Mouse (Mus musculus) liver, embryonic 16.5 days (tissue): ENCODE data around the gene Tssk3. TPM values are rescaled to one million over a fixed set of nuclear protein-coding genes. Genes with fewer than 3 reads are reported as not detected.
A peak's percentile ranks its signal among the peaks of the same experiment; 100 is the strongest.

Experiments
- ATAC-seq: fragments of 200-750 bp; cut with Nextera tagmentation; 2 replicates; pipeline ENCODE4 v1.8.0; 2017; ENCODE audit warnings: low read depth, mild to moderate bottlenecking, moderate number of reproducible peaks, moderate library complexity
- H3K27ac ChIP-seq: fragments of 300-500 bp; sonication (generic); 2 replicates; pipeline ENCODE4 v1.5.1; 2014; ENCODE audit warnings: mild to moderate bottlenecking, low read length
- H3K27me3 ChIP-seq: fragments of 300-500 bp; sonication (generic); 2 replicates; pipeline ENCODE4 v1.6.1; 2014; ENCODE audit warnings: low read depth, low read length, mixed read lengths; ENCODE audit not compliant: control insufficient read depth, insufficient read depth
- H3K36me3 ChIP-seq: fragments of 300-500 bp; sonication (generic); 2 replicates; pipeline ENCODE4 v1.6.1; 2014; ENCODE audit warnings: mild to moderate bottlenecking; ENCODE audit not compliant: control insufficient read depth, insufficient read depth
- H3K4me1 ChIP-seq: fragments of 300-500 bp; sonication (generic); 2 replicates; pipeline ENCODE4 v1.6.1; 2014; ENCODE audit warnings: low read depth, low read length, mixed read lengths; ENCODE audit not compliant: control insufficient read depth
- H3K4me2 ChIP-seq: fragments of 300-500 bp; sonication (generic); 2 replicates; pipeline ENCODE4 v1.6.1; 2014; ENCODE audit warnings: low read depth, low read length, mixed read lengths
- H3K4me3 ChIP-seq: fragments of 300-500 bp; sonication (generic); 2 replicates; pipeline ENCODE4 v1.5.1; 2014; ENCODE audit warnings: low read depth, mild to moderate bottlenecking, low read length
- H3K9ac ChIP-seq: fragments of 300-500 bp; sonication (generic); 2 replicates; pipeline ENCODE4 v1.6.1; 2014; ENCODE audit warnings: low read depth, low read length
- H3K9me3 ChIP-seq: fragments of 300-500 bp; sonication (generic); replicated peaks from 2 replicates; pipeline ENCODE4 v1.6.1; 2016; ENCODE audit warnings: low read length; ENCODE audit not compliant: control insufficient read depth
- WGBS: fragments of 180-500 bp; shearing (Covaris S2); extraction: QIAGEN DNeasy Blood & Tissue Kit; methylation state at CpG from one replicate; pipeline ENCODE4 v1.1.7; 2014; ENCODE audit not compliant: insufficient replicate concordance; 5-methylcytosine and 5-hydroxymethylcytosine counted together
- polyA plus RNA-seq: library from polyadenylated mRNA; unstranded; fragments of >200 nt; fragmentation: Nextera tagmentation; extraction: Ambion mirVana; gene quantifications from 2 replicates; pipeline ENCODE4 v1.2.1, GENCODE M21; 2015

The Tssk3 gene
- polyA plus RNA-seq, 1 experiment from 2014 or later = 0.13 TPM

DNA sequence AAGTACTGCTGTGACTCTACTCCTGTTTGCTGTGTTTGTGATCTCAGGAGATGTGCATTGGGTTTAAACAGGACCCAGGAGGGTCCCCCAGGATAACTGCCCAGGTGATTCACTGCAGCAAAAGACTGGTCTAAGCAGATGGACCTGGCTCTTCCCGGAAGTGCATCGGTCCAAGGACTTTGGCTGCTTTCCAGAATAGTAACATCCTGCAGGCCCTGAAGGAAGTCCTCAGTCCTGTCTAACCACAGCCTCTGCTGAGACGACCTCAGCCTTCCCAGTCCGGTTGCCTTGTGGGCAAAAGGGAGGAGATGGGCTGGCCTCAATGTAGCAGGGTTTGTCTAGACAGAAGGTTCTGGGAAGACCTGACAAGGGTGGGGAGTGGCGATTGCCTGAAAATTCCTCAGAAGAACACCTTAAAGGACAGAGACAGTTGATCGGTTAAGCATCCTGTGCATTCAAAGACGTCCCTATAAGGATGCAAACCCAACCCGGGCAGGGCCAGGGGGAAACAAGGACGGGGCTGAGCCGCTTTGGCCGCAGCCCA, 12.2 kb upstream of the Tssk3 start:
- H3K9ac ChIP-seq = no peak overlapping the region
- no peaks in the 10 kb centered on the region for H3K36me3 ChIP-seq
- H3K4me2 ChIP-seq = no peak overlapping the region
- no peak for ATAC-seq
- WGBS = 43% methylated on average over 11 of the region's 11 CpGs
- H3K27ac ChIP-seq = no peak overlapping the region
- H3K9me3 ChIP-seq = no peaks in the 10 kb centered on the region
- H3K4me3 ChIP-seq = no peak overlapping the region
- H3K4me1 ChIP-seq = peaks cover 11% of the 10 kb centered on the region
- H3K27me3 ChIP-seq = no peaks in the 10 kb centered on the region

DNA sequence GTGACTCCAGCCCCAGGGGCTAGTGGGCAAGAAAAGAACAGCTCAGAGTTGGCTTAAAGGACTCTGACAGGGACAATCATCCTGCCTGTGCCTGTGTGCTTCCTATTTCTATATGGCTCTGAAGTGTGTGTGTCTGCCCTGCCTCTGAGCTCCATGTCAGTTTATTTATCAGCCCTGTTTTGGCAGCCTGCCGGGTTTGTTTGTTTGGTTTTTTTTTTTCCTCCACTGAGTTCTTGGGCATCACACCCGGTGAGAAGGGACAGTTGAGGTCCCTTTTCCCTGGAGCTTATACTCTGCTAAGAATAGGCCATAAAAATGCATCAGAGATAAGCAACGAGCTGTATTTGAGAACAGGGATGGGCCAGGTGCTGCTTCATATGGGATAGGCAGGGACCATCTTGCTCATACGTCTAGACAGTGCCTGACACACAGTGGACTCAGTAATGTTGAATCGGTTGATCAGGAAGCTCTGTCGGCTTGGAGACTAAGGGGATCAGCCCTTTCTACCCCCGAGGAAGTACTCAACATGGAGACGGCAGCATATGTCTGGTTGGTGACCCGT, 11.6 kb upstream of the Tssk3 start:
- no peaks in the 10 kb centered on the region for H3K27me3 ChIP-seq
- WGBS = 26% methylated on average over 9 of the region's 9 CpGs
- peaks cover 11% of the 10 kb centered on the region for H3K4me1 ChIP-seq
- H3K4me2 ChIP-seq = no peak overlapping the region
- H3K9ac ChIP-seq = no peak overlapping the region
- no peaks in the 10 kb centered on the region for H3K9me3 ChIP-seq
- H3K36me3 ChIP-seq = no peaks in the 10 kb centered on the region
- H3K4me3 ChIP-seq = no peak overlapping the region
- no peak overlapping the region for H3K27ac ChIP-seq
- ATAC-seq = no peak

DNA sequence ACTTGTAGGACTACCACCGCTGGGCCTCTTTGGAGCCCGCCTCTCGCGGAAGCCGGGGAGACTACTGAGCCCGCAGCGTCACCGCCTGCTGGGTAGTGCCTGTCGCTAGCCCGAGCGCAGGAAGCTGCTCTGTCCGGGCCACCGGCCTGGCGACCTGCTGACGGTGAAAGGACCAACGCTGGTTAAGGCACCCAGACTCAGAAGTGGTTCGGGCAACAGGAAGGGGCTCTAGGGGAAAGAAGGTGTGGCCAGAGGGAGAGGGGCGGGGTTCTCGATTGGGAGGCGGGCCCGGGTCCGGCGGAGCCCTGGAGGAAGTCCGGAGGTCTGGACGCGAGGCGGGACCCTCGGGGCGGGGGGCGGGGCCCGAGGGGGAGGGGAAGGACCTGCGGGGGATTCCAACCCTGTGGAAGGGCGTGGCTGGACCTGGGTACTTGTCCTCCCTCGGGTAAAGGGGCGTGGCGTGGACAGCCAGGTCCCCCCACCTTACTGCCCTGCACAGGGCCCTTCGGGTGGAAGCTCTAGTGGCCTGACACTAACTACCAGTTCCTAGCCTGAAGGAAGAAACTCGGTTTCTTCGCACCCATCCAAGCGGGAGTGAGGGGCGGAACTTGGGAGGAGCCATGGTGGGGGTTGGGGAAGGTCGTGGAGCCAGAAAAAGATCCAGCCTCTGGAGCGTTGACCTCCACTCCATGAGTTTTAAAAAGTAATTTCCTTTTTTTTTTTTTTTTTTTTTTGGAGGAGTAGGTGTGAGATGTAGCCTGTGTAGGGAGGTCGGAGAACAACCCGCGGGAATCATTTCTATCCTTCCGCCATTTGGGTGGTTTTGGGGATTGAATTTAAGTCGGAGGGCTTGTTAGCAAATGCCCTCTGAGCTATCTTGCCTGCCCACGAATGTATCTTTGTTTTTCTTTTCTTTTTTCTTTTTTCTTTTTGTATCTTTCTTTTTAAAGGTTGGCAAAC, 10.1 kb upstream of the Tssk3 start:
- Histone ChIP-seq H3K4me3 (peak overlapping the region; percentile 65), H3K9me3 (no peaks in the 10 kb centered on the region), H3K36me3 (no peaks in the 10 kb centered on the region), H3K9ac (peak overlapping the region; percentile 66), H3K4me2 (peak overlapping the region; percentile 87), H3K4me1 (peaks cover 11% of the 10 kb centered on the region), H3K27me3 (no peaks in the 10 kb centered on the region), H3K27ac (peak overlapping the region; percentile 81)
- 2% methylated on average over 49 of the region's 49 CpGs for WGBS
- peak; percentile 80 for ATAC-seq

DNA sequence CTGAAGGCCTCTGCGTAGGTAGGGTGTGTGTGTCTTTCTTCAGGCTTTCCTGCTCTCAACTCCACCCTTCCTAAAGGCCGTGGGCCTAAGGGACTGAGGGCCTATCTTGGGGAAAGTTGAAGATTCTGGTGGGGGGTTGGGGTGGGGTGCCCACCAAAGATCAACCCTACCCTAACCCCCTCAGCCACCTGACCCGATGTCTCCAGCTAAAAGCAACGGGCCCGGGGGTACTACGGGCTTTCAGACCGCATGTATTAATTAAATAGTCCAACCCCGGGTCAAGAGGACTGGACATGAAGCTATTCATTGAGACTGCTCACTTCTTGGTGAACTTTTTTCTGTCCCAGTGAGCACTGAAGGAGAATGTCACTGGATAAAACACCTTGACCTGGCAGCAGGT, 9.2 kb upstream of the Tssk3 start:
- H3K9me3 ChIP-seq = no peaks in the 10 kb centered on the region
- no peaks in the 10 kb centered on the region for H3K36me3 ChIP-seq
- 77% methylated on average over 8 of the region's 8 CpGs for WGBS
- no peaks in the 10 kb centered on the region for H3K27me3 ChIP-seq
- peak overlapping the region; percentile 81 for H3K27ac ChIP-seq
- no peak for ATAC-seq
- peaks cover 14% of the 10 kb centered on the region for H3K4me1 ChIP-seq
- no peak overlapping the region for H3K9ac ChIP-seq
- H3K4me2 ChIP-seq = peak overlapping the region; percentile 87
- peak overlapping the region; percentile 65 for H3K4me3 ChIP-seq

DNA sequence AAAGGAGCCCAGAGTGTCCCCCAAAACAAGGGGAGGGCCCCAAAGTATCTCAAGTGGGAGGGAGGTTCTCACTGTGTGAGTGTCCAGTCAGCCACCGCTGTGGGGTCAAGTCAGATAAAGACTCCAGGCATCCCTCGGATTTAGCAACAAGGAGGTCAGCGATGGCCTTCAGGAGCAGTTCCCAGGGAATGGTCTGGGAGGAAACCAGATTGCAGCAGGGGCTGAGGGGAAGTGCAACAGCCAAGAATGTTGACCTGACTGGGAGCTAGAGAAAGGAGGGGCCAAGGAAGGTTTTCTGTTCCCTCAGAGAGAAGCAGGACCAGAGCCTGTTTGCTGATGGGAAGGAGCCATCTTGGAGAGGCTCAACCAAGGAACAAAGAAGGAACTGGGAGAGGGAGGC, 8.1 kb upstream of the Tssk3 start:
- H3K9me3 ChIP-seq = no peaks in the 10 kb centered on the region
- peaks cover 14% of the 10 kb centered on the region for H3K4me1 ChIP-seq
- 62% methylated on average over 3 of the region's 3 CpGs for WGBS
- no peaks in the 10 kb centered on the region for H3K36me3 ChIP-seq
- H3K27me3 ChIP-seq = no peaks in the 10 kb centered on the region
- no peak overlapping the region for H3K4me3 ChIP-seq
- no peak overlapping the region for H3K4me2 ChIP-seq
- H3K27ac ChIP-seq = peak overlapping the region; percentile 34; the same call in 1 of the 2 replicates
- no peak overlapping the region for H3K9ac ChIP-seq
- ATAC-seq = 0 out of 2 replicates have a peak, but pooled peaks have one; percentile 3

DNA sequence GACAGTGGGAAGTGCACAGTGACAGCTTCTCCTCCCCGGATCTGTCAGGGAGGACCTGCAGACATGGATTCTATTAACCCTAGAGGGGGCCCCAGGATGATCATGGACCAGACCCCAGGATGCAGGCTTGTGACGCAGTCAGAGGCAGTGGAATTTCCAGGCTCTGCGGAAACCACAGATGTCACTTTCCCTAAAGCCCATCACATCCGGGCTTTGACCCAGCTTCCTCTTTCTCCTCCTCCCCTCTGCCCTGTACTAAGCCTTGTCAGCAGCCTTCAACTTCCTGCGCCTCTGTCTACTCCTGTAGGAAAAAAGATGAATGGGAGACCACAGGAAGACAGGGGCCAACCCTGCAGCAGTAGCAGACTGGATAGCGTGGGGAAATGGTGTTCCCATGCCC, 5.8 kb upstream of the Tssk3 start:
- Histone ChIP-seq H3K4me1 (peaks cover 15% of the 10 kb centered on the region), H3K36me3 (no peaks in the 10 kb centered on the region), H3K4me3 (no peak overlapping the region), H3K9ac (no peak overlapping the region), H3K9me3 (no peaks in the 10 kb centered on the region), H3K4me2 (no peak overlapping the region), H3K27me3 (peaks cover 14% of the 10 kb centered on the region), H3K27ac (no peak overlapping the region)
- WGBS = 11% methylated on average over 6 of the region's 6 CpGs
- ATAC-seq = peak; percentile 20

DNA sequence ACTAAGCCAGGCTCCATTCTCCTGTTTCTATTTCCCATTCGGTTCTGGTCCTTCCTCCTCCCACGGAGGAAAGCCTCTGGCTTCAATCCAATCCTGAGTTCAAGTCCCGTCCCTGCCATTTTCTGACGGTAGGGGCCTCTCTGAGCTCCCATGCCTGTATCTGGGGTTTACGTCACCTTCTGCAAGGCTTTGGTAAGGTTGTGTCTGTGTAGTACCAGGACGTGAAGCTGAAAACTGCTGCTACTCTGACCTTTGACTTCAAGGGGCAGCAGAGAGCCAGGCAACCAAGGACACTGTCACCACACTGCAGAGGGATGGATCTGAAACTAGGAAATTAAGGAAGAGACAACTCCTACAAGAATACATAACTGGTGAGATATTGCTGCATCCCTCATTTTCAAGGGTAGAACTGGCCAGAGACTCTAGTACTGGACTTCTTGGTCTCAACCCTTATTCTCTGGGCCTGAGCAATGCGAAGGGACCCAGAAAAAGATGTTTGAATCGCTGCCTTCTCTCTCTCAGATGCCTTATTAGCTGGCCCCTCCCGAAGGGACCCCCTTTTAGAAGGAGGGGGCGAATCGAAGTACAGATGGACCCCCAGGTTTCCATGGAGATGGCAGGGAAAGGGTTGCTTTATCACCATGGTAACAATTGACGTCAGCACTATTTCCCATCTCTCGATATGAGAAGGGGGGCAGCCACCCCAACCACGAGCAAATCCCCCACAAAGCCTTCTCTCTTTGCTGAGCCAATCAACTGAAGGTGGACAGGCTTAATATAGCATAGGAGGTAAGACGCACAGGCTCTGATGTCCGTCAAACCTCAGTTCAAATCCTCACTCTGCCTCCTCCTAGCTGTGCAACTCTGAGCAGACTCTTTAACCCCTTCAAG, 5.1 kb upstream of the Tssk3 start:
- Histone ChIP-seq H3K27ac (no peak overlapping the region), H3K9me3 (no peaks in the 10 kb centered on the region), H3K36me3 (no peaks in the 10 kb centered on the region), H3K4me1 (peaks cover 19% of the 10 kb centered on the region), H3K9ac (no peak overlapping the region), H3K4me3 (no peak overlapping the region), H3K27me3 (peaks cover 21% of the 10 kb centered on the region), H3K4me2 (no peak overlapping the region)
- 17% methylated on average over 16 of the region's 16 CpGs for WGBS
- ATAC-seq = no peak

DNA sequence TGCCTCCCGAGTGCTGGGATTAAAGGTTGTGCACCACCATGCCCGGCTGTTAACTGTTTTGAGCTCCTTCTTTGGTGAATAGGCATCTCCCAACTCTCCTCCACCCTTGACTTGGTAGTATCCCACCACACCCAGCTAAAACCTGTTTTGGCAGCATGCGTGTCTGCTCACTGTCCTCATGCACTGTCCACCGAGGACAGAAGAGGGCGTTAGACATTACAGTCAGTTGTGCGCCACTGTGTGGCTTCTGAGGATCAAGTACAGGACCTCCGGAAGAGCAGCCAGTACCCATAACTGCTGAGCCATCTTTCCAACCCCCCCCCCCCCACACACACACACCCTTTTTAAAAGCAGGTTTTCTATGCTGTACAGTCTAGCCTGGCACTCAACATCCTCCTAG, 3.9 kb upstream of the Tssk3 start:
- Histone ChIP-seq H3K4me1 (peaks cover 10% of the 10 kb centered on the region), H3K4me3 (no peak overlapping the region), H3K27ac (no peak overlapping the region), H3K4me2 (no peak overlapping the region), H3K9me3 (no peaks in the 10 kb centered on the region), H3K9ac (no peak overlapping the region), H3K36me3 (peaks cover 1% of the 10 kb centered on the region; the same call in 1 of the 2 replicates), H3K27me3 (peaks cover 29% of the 10 kb centered on the region)
- 38% methylated on average over 6 of the region's 7 CpGs for WGBS
- ATAC-seq = no peak
